Mouse (Mus musculus): Measurements from ENCODE around the gene Myo16. TPM values are rescaled to one million over a fixed set of nuclear protein-coding genes. Genes with fewer than 3 reads are reported as not detected.
A peak's percentile ranks its signal among the peaks of the same experiment; 100 is the strongest.

Myo16 gene
- polyA plus RNA-seq, 1 experiment from 2014 or later = 5.5 TPM

GRCm38 (mm10) chr8:10312316-10312715 lies 158.6 kb downstream of the Myo16 start:
- Histone ChIP-seq H3K27ac (no peak overlapping the region), H3K36me3 (no peaks in the 10 kb centered on the region), H3K4me1 (replicated peaks) (peaks cover 14% of the 10 kb centered on the region), H3K4me2 (no peak overlapping the region), H3K4me3 (no peak overlapping the region), H3K27me3 (no peaks in the 10 kb centered on the region), H3K9me3 (no peaks in the 10 kb centered on the region), H3K9ac (no peak overlapping the region)
- no peak for ATAC-seq (ENCODE audit: low FRiP score)
- whole genome bisulfite sequencing = 57% methylated on average over 10 of the region's 10 CpGs

GRCm38 (mm10) chr8:10316201-10316600 lies 162.5 kb downstream of the Myo16 start:
- Histone ChIP-seq H3K27me3 (no peaks in the 10 kb centered on the region), H3K27ac (no peak overlapping the region), H3K4me2 (no peak overlapping the region), H3K4me1 (replicated peaks) (0 out of 2 replicates have a peak, but pooled peaks cover 5% of the 10 kb centered on the region), H3K9me3 (no peaks in the 10 kb centered on the region), H3K9ac (no peak overlapping the region), H3K4me3 (no peak overlapping the region), H3K36me3 (no peaks in the 10 kb centered on the region)
- ATAC-seq (ENCODE audit: low FRiP score) = no peak
- WGBS = 41% methylated on average over 5 of the region's 5 CpGs

GRCm38 (mm10) chr8:10318103-10318502 lies 164.4 kb downstream of the Myo16 start:
- Histone ChIP-seq H3K27me3 (no peaks in the 10 kb centered on the region), H3K27ac (no peak overlapping the region), H3K9ac (no peak overlapping the region), H3K4me3 (no peak overlapping the region), H3K36me3 (no peaks in the 10 kb centered on the region), H3K4me1 (replicated peaks) (0 out of 2 replicates have a peak, but pooled peaks cover 5% of the 10 kb centered on the region), H3K9me3 (no peaks in the 10 kb centered on the region), H3K4me2 (no peak overlapping the region)
- ATAC-seq (ENCODE audit: low FRiP score) = no peak
- 78% methylated on average over 7 of the region's 7 CpGs for WGBS

- no peak overlapping the region for H3K27ac ChIP-seq
- 87% methylated on average over 1 of the region's 1 CpGs for WGBS
- H3K9me3 ChIP-seq = no peaks in the 10 kb centered on the region
- H3K4me3 ChIP-seq = no peak overlapping the region
- peaks cover 3% of the 10 kb centered on the region; the same call in 1 of the 2 replicates for H3K4me1 ChIP-seq (replicated peaks)
- H3K27me3 ChIP-seq = no peaks in the 10 kb centered on the region
- no peak overlapping the region for H3K4me2 ChIP-seq
- H3K36me3 ChIP-seq = no peaks in the 10 kb centered on the region
- no peak for ATAC-seq (ENCODE audit: low FRiP score)
- H3K9ac ChIP-seq = no peak overlapping the region
Measured at GRCm38 (mm10) chr8:10350451-10350850, 196.7 kb downstream of the Myo16 start.

- Histone ChIP-seq H3K4me2 (no peak overlapping the region), H3K4me1 (replicated peaks) (peaks cover 16% of the 10 kb centered on the region), H3K27me3 (no peaks in the 10 kb centered on the region), H3K9ac (no peak overlapping the region), H3K27ac (no peak overlapping the region), H3K9me3 (peaks cover 5% of the 10 kb centered on the region; the same call in 1 of the 2 replicates), H3K4me3 (no peak overlapping the region), H3K36me3 (no peaks in the 10 kb centered on the region)
- WGBS = 87% methylated on average over 4 of the region's 4 CpGs
- no peak for ATAC-seq (ENCODE audit: low FRiP score)
Measured at GRCm38 (mm10) chr8:10358711-10359110, 205.0 kb downstream of the Myo16 start.

- no peak for ATAC-seq (ENCODE audit: low FRiP score)
- Histone ChIP-seq H3K27me3 (no peaks in the 10 kb centered on the region), H3K36me3 (no peaks in the 10 kb centered on the region), H3K9ac (no peak overlapping the region), H3K4me1 (replicated peaks) (peaks cover 21% of the 10 kb centered on the region), H3K9me3 (peaks cover 5% of the 10 kb centered on the region; the same call in 1 of the 2 replicates), H3K4me2 (no peak overlapping the region), H3K27ac (no peak overlapping the region), H3K4me3 (no peak overlapping the region)
- 91% methylated on average over 2 of the region's 2 CpGs for WGBS
Measured at GRCm38 (mm10) chr8:10362949-10363348, 209.2 kb downstream of the Myo16 start.

- Histone ChIP-seq H3K4me1 (replicated peaks) (peaks cover 21% of the 10 kb centered on the region), H3K36me3 (no peaks in the 10 kb centered on the region), H3K4me2 (no peak overlapping the region), H3K27ac (peak overlapping the region; percentile 30; the same call in 1 of the 2 replicates), H3K27me3 (no peaks in the 10 kb centered on the region), H3K9me3 (no peaks in the 10 kb centered on the region), H3K4me3 (no peak overlapping the region), H3K9ac (0 out of 2 replicates have a peak overlapping the region, but pooled peaks have one; percentile 13)
- WGBS = 53% methylated on average over 13 of the region's 13 CpGs
- peak; percentile 54 for ATAC-seq (ENCODE audit: low FRiP score)
Measured at GRCm38 (mm10) chr8:10363654-10364406, 210.1 kb downstream of the Myo16 start.

GRCm38 (mm10) chr8:10366141-10366540 lies 212.4 kb downstream of the Myo16 start:
- no peaks in the 10 kb centered on the region for H3K9me3 ChIP-seq
- WGBS = 90% methylated on average over 9 of the region's 9 CpGs
- H3K4me2 ChIP-seq = no peak overlapping the region
- H3K27me3 ChIP-seq = no peaks in the 10 kb centered on the region
- no peak overlapping the region for H3K4me3 ChIP-seq
- ATAC-seq (ENCODE audit: low FRiP score) = no peak
- H3K27ac ChIP-seq = no peak overlapping the region
- H3K9ac ChIP-seq = no peak overlapping the region
- H3K4me1 ChIP-seq (replicated peaks) = peaks cover 19% of the 10 kb centered on the region
- H3K36me3 ChIP-seq = no peaks in the 10 kb centered on the region

- ATAC-seq (ENCODE audit: low FRiP score) = no peak
- no peak overlapping the region for H3K9ac ChIP-seq
- no peak overlapping the region for H3K27ac ChIP-seq
- no peaks in the 10 kb centered on the region for H3K4me1 ChIP-seq (replicated peaks)
- no peak overlapping the region for H3K4me2 ChIP-seq
- no peaks in the 10 kb centered on the region for H3K27me3 ChIP-seq
- 0 out of 2 replicates have a peak, but pooled peaks cover 3% of the 10 kb centered on the region for H3K36me3 ChIP-seq
- no peaks in the 10 kb centered on the region for H3K9me3 ChIP-seq
- 82% methylated on average over 2 of the region's 2 CpGs for WGBS
- H3K4me3 ChIP-seq = no peak overlapping the region
Measured at GRCm38 (mm10) chr8:10372571-10372970, 218.9 kb downstream of the Myo16 start.

GRCm38 (mm10) chr8:10387143-10387542 lies 233.4 kb downstream of the Myo16 start:
- no peak for ATAC-seq (ENCODE audit: low FRiP score)
- peaks cover 3% of the 10 kb centered on the region; the same call in 1 of the 2 replicates for H3K36me3 ChIP-seq
- H3K4me3 ChIP-seq = no peak overlapping the region
- 0 out of 2 replicates have a peak, but pooled peaks cover 3% of the 10 kb centered on the region for H3K27me3 ChIP-seq
- H3K9me3 ChIP-seq = no peaks in the 10 kb centered on the region
- no peak overlapping the region for H3K9ac ChIP-seq
- no peak overlapping the region for H3K4me2 ChIP-seq
- H3K27ac ChIP-seq = no peak overlapping the region
- 83% methylated on average over 1 of the region's 1 CpGs for WGBS
- H3K4me1 ChIP-seq (replicated peaks) = peaks cover 14% of the 10 kb centered on the region

- Histone ChIP-seq H3K4me1 (replicated peaks) (peaks cover 41% of the 10 kb centered on the region), H3K36me3 (0 out of 2 replicates have a peak, but pooled peaks cover 3% of the 10 kb centered on the region), H3K4me3 (no peak overlapping the region), H3K27me3 (0 out of 2 replicates have a peak, but pooled peaks cover 3% of the 10 kb centered on the region), H3K9ac (no peak overlapping the region), H3K9me3 (no peaks in the 10 kb centered on the region), H3K27ac (peak overlapping the region; percentile 40; the same call in 1 of the 2 replicates), H3K4me2 (no peak overlapping the region)
- ATAC-seq (ENCODE audit: low FRiP score) = peak; percentile 21; the same call in 1 of the 2 replicates
- WGBS = 26% methylated on average over 7 of the region's 7 CpGs
Measured at GRCm38 (mm10) chr8:10391096-10391683, 237.5 kb downstream of the Myo16 start.

GRCm38 (mm10) chr8:10391913-10392312 lies 238.2 kb downstream of the Myo16 start:
- Histone ChIP-seq H3K27ac (peak overlapping the region; percentile 41; the same call in 1 of the 2 replicates), H3K9ac (no peak overlapping the region), H3K4me1 (replicated peaks) (peaks cover 41% of the 10 kb centered on the region), H3K4me3 (no peak overlapping the region), H3K27me3 (0 out of 2 replicates have a peak, but pooled peaks cover 3% of the 10 kb centered on the region), H3K4me2 (no peak overlapping the region), H3K36me3 (0 out of 2 replicates have a peak, but pooled peaks cover 3% of the 10 kb centered on the region), H3K9me3 (no peaks in the 10 kb centered on the region)
- 21% methylated on average over 6 of the region's 6 CpGs for WGBS
- ATAC-seq (ENCODE audit: low FRiP score) = no peak
